Mouse (Mus musculus): Measurements from ENCODE around the gene Cabcoco1.

DNA sequence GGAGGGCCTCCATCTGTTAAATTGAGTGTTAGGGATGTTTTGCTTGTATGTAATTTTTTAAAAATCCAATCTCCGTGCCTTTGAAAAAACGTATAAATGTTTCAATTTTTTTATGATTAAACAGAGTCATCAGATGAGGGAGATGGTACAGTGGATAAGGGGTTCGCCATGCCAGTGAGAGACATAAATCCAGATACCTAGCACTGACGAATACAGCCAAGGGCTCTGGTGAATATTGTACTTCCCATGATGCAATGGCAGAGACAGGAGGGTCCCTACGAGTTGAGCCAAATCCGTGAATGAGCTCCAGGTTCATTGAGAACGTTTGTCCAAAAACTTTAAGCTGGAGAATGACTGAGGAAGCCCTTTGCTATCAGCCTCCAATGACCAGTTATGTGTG, 9.6 kb upstream of the Cabcoco1 start:
- no peak for TF ChIP-seq CTCF (conservative IDR thresholded peaks at IDR 0.05; ENCODE audit: insufficient read depth, insufficient read length, low read depth, low read length)
- no peak for TF ChIP-seq POLR2A (IDR thresholded peaks at IDR 0.05; ENCODE audit: low read depth, low read length)

All from kidney, adult 2 months (tissue).